ENCODE assay signal across 8 mouse cellular contexts in genomic region chr11:86757480-86758371, GRCm38 (mm10). TPM values are rescaled to one million over a fixed set of nuclear protein-coding genes. Genes with fewer than 3 reads are reported as not detected.
DNase-seq lines count a peak whose midpoint lies in the region; ATAC-seq lines count a peak whose summit lies in the region.

Cltc (minus strand) TSS chr11:86757565.

- DNase-seq in adipocyte (ENCODE audit: low spot score): peak; percentile 99
- peak; percentile 98 for DNase-seq in embryo, embryonic 10 days (ENCODE audit: low spot score)
- DNase-seq in gastrocnemius, postnatal 10 days: peak; percentile 93
- DNase-seq in induced T-regulatory cell, adult 2 months (ENCODE audit: low read depth): peak; percentile 99
- DNase-seq in left cerebral cortex, adult 9 months (ENCODE audit: low spot score in 2 of 2): peak; percentile 93 to 98
- peak; percentile 98 for DNase-seq in right cerebral cortex, postnatal 14 days
- peak; percentile 96 for DNase-seq in urinary bladder, postnatal 36 days (ENCODE audit: low spot score in 2 of 2)

- peak; percentile 81 for ATAC-seq in megakaryocyte progenitor cell, adult 5-6 weeks (replicated peaks; ENCODE audit: poor library complexity)

RNA-seq across cellular contexts. Expression of gene Cltc, which starts in this region (rescaled TPM):
- total RNA-seq in gastrocnemius, postnatal 10 days (2021): 100 to 1,000 TPM; 144 to 179 TPM
- total RNA-seq in megakaryocyte progenitor cell, adult 5-6 weeks (2015): 255 and 258 TPM in 2 replicates
- 139 and 142 TPM in 2 replicates for total RNA-seq in megakaryocyte progenitor cell, adult 5-6 weeks (2017)

Comparison
In these comparisons a context has a peak if more than half of its experiments do, and no peak if none do; other contexts are left out.
1. Peak in every context shown above with its lines: DNase-seq and ATAC-seq.